Mouse (Mus musculus) kidney, postnatal 14 days (tissue): ENCODE data around the gene Gm49387.
A peak's percentile ranks its signal among the peaks of the same experiment; 100 is the strongest.

Experiments used
- DNase-seq: peaks from one replicate; pipeline ENCODE4 v3.0.0; 2022; ENCODE audit warnings: mixed read lengths

The Gm49387 gene

GRCm38 (mm10) chr14:31661671-31662554 is 21.2 kb upstream of the Gm49387 start:
- peak; percentile 92 for DNase-seq

DNA sequence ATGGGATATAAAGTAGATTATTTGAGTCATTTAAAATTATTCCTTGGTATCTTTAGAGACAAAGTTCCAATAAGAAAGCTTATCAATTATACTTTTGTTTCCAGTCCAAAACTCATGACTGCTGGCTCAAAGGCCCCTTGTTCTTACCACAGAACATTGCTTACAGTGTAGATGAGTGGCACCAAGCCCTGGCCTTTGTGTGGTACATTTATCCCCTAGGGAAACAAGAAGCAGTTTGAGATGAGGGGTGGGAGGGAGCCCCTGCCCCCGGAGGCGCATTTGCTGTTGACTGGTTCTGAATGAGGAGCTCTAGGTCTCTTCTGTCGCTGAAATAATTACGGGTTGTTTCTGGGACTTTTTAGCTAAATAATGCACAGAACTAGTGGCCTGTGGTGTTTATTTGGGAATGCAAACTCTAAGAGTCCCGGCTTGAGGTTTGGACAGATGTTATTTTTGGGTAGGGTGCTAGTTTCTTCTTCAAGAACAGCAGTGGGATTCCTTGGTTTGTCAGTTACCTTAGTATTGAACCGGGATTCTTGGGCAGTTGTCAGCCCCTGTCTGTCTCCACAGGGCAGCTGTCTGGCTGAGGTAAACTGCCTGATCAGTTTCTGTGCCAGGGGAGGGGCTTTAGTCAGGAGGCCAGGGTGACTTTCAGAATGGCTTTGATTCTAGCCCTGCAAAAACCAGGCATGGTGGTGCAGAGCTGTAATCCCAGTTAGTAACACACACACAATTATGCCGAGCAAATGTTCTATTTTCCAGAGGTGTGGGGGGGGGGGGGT is 19.8 kb upstream of the Gm49387 start:
- no peak for DNase-seq

DNA sequence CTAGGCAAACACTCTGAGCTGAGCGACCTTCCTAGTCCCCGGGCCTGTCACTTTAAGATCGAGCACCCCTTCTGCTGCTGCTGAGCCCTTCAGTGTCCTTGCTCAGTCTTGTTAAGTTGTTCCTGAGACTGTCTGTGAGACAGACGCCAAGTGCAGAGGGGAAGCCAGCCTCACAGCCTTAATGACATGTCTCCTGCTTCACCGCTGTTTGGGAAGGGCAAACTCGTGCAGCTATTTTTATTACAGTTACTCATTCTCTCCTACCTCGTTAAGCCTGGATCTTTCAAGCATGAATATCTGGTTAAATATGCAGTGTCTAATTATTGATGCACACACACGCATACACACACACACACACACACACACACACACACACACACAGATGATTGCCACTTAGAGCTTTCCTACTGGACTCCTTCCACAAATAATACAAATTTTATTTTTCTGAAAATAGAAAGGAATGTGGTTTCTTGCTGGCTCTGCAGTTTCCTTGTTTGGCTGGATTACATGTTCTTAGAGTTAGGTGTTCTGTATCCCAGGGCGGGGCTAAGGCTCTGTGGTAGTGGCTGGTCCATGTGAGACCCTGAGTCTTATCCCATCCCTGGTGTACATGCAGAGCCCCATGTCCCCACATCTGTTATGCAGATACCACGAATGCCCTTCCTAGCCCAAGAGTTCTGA is 19.0 kb upstream of the Gm49387 start:
- peak; percentile 75 for DNase-seq

DNA sequence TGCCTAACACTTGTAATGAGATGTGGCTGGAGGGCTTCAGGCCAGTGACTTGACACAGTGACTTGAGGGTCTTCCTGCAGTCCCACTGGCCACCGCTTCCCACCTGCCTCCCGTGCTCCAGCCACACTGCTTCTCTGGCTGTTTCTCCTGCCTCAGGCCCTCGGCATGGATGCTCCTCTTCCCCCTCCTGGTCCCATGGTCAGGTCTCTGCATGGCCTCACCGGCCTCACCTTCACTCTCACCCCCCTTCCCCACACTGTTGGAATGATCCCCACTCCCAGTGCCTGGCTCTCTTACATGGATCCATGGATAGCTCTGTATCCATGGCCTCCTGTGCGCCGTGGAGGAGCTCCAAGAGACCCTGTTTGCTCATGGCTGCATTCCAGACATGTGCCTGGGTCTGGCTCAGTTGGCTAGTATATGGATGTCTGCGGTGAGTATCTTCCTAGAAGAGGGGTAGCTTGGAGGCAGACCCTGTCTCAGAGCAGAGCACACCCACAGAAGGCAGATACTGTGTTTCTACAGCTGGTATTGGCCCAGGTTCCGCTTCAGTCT is 17.5 kb upstream of the Gm49387 start:
- DNase-seq, result no peak

- DNase-seq, result peak; percentile 79
Observed at GRCm38 (mm10) chr14:31656857-31657645, 16.4 kb upstream of the Gm49387 start.

DNA sequence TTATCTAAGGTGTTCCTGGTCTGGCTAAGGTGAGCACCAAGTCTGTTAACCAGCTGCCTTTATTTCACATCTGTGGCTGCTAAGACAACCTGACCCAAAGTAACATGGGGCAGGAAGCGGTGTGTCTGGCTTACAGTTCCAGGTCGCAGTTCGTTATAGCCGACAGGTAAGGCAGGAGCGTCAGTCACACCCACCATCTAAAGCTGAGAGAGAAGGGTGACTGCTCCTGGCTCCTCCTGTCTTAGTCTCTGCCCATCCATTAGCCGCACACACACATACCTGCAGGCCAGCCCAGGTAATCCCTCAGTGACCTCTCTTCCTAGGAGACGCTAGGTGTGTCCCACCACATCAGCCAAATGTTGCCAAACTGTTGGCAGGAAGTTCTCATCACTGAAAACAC is 15.7 kb upstream of the Gm49387 start:
- DNase-seq, result no peak

GRCm38 (mm10) chr14:31655406-31655805 is 14.7 kb upstream of the Gm49387 start:
- no peak for DNase-seq

DNA sequence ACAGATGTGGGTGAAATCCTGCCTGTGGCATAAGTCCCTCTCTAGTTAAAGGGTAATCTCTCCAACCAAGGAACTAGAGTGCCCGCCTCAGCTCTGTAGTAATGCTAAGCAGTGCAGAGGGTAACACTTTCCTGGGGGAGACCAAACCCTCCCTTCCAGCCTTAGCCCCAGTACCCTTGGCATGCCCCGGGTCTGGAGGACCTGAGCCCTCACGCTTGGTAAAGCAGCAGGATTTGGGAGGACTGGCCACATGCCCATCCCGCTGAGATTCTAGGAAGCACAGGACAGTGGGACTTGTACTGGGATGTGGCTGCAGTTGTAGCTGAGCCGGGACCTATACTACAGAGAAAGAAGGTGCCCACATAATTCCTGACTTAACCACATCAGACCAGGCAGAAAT is 14.1 kb upstream of the Gm49387 start:
- peak; percentile 57 for DNase-seq

DNA sequence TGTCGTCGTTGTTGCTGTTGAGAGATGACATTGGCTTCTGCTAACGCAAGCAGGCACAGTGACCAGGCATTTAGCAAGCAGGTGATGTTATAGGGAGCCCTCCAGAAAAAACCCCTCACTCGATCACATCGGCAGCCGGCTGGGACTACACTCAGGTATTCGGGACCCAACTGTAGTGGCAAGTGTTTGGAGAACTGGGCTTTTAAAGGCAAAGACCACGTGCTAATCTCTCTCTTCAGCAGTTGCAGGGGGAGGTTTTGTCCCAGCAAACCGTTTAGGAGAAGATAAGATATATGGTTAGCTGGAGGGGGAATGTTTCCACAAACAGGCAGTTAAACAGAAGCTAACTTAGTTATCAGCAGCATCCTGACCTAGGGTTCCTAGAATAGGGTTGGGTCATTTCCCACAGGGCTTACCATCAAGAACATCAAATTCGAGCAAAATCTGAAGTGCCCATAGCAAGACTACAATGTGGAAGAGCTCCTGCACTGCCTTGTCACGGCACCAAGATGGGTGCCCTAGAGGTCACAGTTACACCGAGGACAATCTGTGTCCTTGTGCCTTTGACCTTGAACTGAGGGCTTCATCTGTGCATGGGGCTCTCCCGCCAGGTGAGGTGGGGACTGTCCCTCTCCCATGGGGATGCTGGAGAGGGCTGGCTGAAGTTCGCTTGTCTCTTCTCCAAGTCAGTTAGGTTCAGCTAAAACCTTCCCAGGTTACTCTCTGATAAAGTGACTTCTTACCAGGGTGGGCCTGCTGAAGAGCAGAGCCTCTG is 12.6 kb upstream of the Gm49387 start:
- no peak for DNase-seq

- DNase-seq, result no peak
Observed at GRCm38 (mm10) chr14:31652624-31653023, 11.9 kb upstream of the Gm49387 start.

- no peak for DNase-seq
Observed at GRCm38 (mm10) chr14:31652106-31652505, 11.4 kb upstream of the Gm49387 start.

DNA sequence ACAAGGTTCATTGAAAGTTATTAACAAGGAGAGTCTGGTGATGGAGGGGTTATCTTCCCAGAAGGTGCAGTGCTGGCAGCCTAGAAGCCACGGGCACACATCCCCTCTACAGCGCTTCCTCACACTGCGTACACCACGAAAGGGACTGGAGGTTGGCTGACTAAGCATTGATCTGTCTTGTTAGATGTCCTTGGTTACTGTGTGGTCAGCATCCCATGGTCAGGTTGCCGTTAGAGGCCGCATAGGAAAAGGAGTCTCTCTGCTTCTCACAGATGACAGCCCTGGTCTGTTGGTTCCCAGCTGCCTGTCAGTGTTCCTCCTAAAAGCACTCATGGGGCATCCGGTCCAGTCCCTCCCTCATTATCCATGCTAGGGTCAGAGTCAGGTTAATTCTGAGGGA is 10.5 kb upstream of the Gm49387 start:
- no peak for DNase-seq

- DNase-seq, result no peak
Observed at GRCm38 (mm10) chr14:31650347-31650746, 9.7 kb upstream of the Gm49387 start.

- DNase-seq, result no peak
Observed at GRCm38 (mm10) chr14:31647991-31648390, 7.3 kb upstream of the Gm49387 start.

DNA sequence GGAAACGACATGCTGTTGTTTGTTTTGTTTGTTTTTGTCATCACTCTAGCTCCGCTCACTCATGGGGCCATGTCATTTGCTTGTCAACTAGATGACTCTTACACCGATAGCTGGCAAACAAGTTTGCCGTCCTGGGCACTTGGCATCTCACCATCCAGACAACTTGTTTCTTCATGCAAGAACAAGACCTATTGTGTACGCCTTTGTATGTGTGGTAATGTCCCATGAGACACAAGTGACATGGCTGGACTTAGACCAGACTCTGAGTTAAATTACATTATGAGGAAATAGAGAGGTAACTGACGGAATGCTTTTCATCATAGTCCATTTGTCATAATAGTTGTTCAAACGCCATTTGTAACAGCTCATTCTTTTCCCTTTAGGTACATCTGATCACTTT is 5.2 kb upstream of the Gm49387 start:
- no peak for DNase-seq

DNA sequence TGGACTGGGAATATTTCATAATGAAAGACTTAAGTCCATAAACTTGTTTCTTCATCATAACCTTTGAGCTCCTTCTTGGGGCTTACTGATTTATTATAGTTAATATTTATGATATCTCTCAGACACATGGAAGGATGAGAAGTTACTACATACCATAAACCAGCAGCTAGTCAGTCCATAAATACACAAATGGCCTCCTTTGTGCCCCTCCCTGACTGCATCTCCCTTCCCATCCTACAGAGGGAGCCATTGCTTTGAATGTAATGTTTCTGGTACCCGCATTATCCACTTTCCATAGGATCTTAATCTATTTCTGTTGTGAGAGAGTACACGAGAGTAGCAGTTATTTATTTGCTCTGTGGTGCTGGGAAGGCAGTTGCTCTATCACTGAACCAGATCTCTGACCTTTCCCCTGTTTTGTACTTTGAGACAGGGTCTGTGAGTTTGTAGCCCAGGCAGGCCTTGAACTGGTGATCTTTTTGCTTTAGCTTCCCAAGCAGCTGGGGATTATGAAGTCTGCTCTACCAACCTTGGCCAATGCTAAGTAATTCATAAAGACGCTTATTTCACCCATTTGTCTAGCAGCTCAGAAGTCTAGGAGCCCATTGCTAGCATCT is 4.4 kb upstream of the Gm49387 start:
- DNase-seq, result no peak

- DNase-seq, result peak; percentile 81
Observed at GRCm38 (mm10) chr14:31644183-31644830, 3.6 kb upstream of the Gm49387 start.

DNA sequence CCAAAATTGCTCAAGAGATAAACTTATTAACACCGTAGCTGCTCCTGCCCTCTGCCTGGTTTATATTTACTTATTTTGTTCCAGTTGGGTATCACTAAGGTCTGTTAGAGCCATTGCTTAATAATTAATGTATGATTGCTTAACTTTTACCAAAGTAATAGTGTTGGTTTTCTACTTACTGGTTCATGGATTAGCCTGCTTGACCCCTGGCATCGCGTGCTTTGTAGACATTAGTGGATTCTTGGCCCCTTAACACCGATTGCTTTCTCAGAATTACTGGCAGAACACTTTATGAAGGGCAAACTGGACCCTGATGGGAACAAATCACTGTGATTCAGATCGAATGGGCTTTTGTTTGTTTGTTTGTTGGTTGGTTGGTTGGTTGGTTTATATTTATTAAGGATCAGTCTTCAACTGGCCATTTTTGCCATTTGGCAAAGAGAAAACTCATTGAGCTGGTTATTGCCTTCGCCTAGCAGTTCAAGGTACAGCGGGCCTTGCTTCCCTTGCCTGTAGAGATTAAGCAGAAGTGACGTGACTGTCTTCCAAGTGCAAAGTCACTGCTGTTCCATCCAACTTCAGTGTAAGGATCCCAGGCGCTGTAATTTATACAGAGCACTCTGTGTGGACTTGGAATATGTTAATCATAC is 953 bp upstream of the Gm49387 start:
- DNase-seq, result peak; percentile 77

GRCm38 (mm10) chr14:31640890-31641505 is 320 bp upstream of the Gm49387 start, which contains the start of the genes Btd and Hacl1:
Btd (plus strand) TSS chr14:31641028.
Hacl1 (minus strand) TSS chr14:31641286.
- DNase-seq, result peak; percentile 94
